Mouse (Mus musculus) cerebellum, postnatal 14 days (tissue): Measurements from ENCODE around the gene Brd3.
"Not testable (repeated sequence)": the region's sequence is repeated elsewhere in the genome, so short reads cannot be mapped to it uniquely, and the experiment has no call there.

Experiments
- DNase-seq, 2 experiments: peaks; one replicate each; pipeline ENCODE4 v3.0.0; 2021; ENCODE audit warnings: mixed read lengths in 2 of 2

The Brd3 gene

GRCm38 (mm10) chr2:27507562-27507961 lies at the start of gene Brd3:
Brd3 (minus strand) TSS chr2:27507662.
- DNase-seq = no peak

DNA sequence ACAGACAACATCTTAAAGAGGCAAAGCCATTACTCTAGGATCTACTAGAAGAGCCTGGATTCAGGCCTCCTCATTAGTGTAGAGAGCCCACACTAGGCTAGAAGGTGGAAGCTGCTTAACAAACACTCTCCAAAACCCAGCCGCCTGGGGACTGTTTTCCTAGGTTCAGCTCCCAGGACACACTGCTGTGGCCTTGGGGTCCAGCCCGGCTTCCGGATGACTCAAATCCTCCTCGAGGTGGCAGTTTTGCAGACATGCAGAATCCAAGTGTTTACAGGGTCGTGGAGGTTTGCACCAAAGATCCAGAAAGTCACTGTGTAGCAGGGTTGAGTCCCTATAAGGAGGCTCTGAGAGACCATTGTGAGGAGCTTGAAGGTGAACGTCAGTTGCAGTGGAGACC lies 49.5 kb upstream of the Brd3 start:
- no peak for DNase-seq

DNA sequence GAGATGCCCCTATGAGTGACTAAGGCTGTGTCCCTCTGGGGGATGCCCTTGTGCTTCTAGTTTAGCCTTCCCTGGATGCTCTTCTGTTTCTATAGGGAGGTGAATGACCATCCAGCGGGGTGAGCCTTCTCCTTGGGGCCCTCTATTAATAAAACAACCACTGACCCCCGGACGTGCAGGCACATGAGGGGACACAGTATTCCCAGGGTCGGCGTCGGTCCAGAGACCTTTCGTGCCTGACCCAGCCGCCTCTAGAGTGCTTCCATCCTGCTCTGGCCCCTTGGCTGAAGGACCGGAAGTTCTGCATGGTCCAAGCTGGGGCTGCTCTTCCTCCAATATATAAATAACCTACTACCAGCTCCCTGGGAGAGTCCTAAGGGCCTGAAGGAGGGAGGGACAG lies 46.8 kb upstream of the Brd3 start:
- DNase-seq = no peak

- DNase-seq = peak; percentile 88 to 89
Observed at GRCm38 (mm10) chr2:27552620-27553287, 45.3 kb upstream of the Brd3 start.

DNA sequence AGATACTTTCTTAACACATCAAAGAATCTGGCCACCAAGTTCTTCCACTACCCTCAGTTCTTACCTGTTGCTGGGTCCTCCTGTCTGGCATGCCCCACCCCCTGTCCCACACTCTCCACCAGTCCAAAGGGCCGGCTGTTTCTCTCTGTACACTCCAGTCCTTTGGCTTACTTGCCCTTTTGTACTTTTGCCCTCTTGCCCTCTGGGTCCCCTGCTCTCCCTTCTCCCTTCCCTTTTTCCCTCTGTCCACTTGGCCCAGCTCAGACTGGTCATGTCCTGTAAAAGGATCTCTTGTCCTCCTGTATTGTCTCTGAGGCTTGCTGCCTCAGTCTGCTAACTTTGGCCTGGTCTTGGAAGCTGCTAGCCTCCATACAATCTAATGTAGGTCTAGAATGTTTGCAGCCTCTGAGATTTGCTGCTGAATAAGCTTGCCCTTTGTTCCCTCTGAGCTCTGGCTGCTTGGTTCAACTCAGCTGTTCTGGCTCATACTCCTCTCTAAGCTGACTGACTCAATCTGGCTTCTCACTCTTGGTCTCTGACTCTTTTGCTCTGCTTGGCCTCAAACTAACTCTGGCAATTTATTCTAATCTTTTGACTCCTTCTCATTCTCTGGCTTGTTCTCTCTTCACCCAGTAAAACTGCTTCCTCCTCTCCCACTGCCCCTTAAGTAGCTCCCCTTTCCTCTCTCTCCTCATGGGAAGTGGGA lies 41.4 kb upstream of the Brd3 start:
- DNase-seq = no peak

DNA sequence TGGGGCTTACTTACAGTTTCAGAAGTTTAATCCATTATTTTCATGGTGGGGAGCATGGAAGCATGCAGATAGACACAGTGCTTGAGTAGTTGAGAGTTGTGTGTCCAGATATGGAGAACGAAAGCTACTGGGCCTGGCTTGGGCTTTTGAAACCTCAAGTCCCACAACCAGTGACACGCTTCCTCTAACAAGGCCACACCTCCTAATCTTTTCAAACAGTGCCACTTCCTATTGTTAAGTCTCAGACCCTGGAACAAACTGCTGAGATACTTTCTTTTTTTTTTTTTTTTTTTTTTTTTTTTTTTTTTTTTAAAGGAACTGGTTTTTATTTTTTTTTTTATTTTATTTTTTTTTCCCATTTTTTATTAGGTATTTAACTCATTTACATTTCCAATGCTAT lies 40.5 kb upstream of the Brd3 start:
- no peak for DNase-seq

DNA sequence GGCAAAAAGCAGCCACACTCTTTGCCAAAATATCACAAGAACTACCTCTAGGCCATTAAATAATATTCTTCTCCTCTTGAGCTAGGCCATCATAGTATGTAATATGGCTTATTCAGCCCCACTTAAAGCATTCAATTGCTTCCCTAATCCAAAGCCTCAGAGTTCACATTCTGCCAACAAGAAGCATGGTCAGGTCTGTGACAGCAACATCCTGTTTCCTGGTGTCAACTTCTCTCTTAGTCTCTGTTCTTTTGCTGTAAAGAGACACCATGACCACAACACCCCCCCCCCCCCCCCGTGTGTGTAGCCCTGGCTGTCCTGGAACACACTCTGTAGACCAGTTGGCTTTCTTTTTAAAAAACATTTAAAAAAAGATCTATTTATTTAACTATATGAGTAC lies 39.9 kb upstream of the Brd3 start:
- no peak for DNase-seq

DNA sequence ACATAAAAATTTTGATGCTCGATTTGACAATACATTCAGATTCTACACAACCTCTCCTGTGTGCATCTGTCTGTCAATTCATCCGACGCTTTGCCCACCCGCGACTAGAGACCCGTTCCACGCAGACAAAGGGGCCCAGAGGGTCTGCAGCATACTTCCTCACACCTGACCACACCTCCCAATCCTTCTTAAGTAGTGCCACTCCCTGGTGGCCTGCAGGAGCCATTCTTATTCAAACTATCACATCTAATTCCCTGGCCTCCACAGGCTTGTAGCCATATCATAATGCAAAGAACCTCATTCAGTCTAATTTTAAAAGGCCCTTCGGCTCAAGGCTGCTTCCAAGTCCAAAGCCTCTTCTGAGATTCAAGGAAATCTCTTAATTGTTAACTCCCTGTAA lies 38.6 kb upstream of the Brd3 start:
- not testable (repeated sequence) for DNase-seq

DNA sequence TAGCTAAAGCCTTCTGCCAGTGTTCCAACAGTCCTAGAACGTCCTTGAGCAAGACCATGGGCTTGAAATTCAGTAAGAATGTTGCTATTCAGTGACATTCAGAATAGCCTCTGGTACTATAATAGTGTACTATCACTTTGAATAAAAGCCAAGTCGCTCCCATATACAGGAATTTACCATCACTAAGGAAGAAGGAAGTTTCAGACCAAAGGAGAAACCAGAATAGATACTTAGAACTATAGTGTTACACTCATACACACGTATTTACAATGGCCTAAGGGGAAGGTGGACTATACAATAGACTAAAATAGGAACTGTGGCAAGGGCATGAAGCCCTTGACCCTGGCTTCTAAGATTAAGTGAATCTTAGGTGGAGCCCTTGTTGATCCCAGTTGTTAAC lies 38.1 kb upstream of the Brd3 start:
- not testable (repeated sequence) for DNase-seq

GRCm38 (mm10) chr2:27544613-27545012 lies 37.2 kb upstream of the Brd3 start:
- DNase-seq = no peak

DNA sequence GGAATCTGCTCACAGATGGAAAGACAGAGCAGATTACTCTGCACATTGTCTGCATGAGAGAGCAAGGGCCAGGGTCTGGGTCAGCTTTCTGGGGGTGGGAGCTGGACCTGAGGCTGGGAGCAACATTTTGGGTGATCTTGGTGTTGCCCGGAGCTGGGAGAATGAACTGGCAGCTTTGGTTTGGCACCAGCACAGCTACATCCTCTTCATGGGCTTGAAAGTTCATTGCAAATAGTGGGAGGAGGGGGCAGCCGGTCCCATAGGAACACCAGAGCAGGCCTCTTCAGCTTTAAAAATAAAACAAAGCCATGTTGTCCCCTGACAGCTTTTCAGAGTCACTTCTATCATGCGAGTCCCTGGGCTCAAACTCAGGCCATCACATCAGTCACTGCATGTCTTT lies 33.8 kb upstream of the Brd3 start:
- peak in 1 of 2 experiments; percentile 11 for DNase-seq

- no peak for DNase-seq
Observed at GRCm38 (mm10) chr2:27540515-27540836, 33.0 kb upstream of the Brd3 start.

DNA sequence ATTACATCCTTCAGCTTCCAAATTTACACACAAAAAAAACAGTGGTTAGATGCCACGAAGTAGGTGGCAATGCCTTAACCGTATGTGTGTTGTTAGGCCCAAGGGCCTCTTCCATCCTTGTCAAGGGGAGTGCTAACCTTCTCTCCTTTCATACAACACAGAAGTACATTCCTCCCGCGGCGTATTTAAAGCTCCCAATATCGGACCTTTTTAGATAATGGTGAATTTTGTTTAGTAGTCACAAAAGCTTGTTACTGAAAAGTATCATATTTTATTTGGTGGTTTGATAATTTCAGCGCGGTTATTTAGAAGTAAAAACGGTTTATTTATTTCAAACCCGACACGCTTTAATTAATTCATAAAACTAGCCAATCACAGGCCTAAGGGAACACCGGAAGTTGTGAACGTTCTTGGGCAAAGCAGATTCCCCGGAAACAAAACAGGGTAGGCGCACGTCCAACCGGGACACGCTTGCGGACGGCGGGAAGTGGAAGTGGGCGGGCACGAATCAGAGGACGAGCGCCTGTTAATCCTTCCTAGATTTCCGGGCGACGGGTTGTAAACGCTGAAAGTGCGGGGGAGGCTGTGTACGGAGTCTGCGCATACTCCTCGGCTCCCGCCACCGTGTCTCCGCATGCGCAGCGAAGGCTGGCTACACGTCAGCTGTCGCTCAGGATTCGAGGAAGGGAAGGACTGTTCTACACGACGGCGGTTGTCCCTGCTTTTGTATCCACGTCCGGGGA lies 32.5 kb upstream of the Brd3 start:
- DNase-seq = peak; percentile 99 to 100

- DNase-seq = peak; percentile 37 to 52
Observed at GRCm38 (mm10) chr2:27539336-27539735, 31.9 kb upstream of the Brd3 start.

DNA sequence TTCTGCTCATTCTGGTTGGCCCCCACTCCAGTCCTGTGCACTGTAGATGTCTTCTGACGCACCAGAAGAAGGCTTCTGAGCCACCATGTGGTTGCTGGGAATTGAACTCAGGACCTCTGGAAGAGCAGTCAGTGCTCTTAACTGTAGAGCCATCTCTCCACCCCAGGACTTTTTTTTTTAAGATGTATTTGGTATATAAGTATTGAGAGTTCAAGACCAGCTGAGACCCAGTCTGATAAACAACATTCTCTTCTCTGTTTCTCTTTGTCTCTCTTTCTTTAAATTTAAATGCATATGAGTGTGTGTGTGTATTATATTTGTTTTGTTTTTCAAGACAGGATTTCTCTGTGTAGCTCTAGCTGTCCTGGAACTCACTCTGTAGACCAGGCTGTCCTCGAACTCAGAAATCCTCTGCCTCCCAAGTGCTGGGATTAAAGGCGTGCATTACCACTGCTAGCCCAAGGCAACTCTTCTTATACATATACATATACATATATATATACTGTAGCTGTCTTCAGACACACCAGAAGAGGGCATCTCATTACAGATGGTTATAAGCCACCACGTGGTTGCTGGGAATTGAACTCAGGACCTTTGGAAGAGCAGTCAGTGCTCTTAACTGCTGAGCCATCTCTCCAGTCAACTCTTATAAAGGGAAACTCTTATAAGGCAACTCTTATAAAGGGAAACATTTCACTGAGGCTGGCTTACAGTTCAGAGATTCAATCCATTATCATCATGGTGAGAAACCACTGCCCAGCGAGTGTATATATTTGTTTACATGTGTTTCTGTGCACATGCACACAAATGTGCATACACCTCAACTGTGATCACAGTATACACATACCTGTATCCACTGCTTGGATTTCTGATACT lies 31.2 kb upstream of the Brd3 start:
- DNase-seq = not testable (repeated sequence)

- no peak for DNase-seq
Observed at GRCm38 (mm10) chr2:27518283-27518682, 10.8 kb upstream of the Brd3 start.

DNA sequence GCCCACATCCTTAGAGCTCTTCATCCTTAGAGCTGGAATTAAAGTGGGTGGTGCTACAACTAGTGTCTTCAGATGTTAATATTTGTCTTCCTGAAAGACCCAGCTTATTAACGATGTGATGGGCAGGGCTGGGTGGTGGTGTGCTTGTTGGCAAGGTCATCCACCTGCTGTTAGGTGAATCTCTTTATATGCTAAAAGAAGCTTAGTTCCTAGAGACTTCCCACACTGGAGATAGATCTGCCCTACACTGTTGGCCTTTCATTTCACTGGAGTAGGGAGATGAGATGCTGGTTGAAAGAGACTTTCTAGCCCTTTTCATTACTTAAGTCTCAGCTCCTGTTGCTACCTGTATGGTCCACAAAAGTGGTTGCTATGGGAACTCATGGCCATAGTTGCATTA lies 8.8 kb upstream of the Brd3 start:
- DNase-seq = no peak

- DNase-seq = peak; percentile 17 to 44
Observed at GRCm38 (mm10) chr2:27515341-27516166, 8.1 kb upstream of the Brd3 start.

DNA sequence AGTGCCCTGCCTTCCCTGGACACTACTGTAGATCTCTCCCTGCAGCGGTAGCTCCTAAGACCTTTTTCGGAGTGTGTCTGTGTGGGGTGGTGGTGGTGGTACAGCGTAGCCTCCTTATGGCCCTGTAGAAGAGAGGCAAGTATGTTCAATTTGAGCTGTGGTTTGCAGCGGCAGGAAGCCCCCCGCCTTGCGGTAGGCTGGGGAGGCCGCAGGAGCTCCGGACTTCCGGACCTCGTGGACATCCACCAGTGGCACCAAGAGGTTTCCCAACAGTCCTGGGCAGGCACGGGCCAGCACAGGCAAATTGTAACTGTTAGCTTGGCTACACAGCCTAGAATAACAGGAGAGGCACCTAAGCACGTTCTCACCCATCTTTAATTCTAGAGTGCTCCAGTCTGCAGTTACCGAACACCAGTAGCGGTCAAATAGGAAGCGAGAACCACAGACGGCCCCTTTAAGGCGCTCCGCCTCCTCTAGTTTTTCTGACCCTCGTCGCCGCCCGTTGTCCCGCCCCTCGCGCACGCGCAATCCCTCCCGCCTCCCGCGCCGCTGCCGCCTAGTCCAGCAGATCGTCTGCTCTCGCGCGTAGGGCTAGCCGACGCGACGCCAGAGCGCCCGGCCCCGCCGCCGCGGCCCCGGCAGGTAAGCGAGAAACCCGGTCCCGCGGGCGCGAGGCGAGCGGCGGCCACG lies 7.3 kb upstream of the Brd3 start, which contains the start of gene Wdr5:
Gene Wdr5 (plus strand): TSS at position 519 of the 690 bp plus-strand sequence.
- DNase-seq = peak; percentile 99

GRCm38 (mm10) chr2:27513861-27514260 lies 6.4 kb upstream of the Brd3 start:
- no peak for DNase-seq

GRCm38 (mm10) chr2:27512909-27513308 lies 5.4 kb upstream of the Brd3 start:
- no peak for DNase-seq
